Comparison of ENCODE assay signal across 29 mouse cellular contexts in the genomic region with DNA sequence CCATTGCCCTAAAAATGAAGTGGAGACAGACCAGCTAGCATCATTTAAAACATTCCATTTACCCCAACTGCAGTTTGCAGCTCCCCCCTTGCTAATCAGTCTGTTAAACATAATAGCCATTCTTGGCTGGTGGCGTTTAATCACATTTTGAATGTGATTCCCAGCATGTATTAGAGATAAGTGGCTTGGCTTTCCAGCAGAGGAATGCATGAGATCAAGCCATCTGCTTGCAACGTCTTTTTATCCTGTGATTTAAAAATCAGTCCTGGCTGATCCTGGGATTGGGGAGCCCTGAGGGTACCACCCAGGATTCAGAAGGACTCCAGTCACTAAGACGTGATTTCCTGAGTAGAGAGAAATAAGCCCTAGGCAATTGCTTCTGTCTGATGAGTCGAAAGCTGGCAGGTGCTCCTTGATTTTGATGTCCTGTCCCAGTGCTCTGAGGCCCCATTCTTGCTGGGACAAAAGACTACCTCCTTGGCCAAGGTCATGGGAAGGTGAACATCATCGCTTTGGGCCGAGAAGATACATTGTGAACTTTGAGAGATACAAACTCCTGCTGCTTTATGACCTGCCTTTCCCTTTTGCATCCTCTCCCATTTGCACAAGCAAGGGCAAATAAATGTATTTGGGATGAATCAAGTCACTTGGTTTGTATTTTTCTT.
DNase-seq lines count a peak whose midpoint lies in the region; ATAC-seq and TF ChIP-seq lines count a peak whose summit lies in the region.
"Had no signal": no experiment of that assay in that cellular context is flagged by ENCODE, and none has a peak within 500 bp of the region (broad histone marks: within the 10 kb centered on the region; RNA-seq: fewer than 3 reads in every experiment).

No protein-coding gene starts in this region.

- H3K27me3 ChIP-seq in midbrain, embryonic 14.5 days (ENCODE audit: control insufficient read depth, insufficient read depth, low read length): no peaks in the 10 kb centered on the region
- H3K27me3 ChIP-seq in midbrain, embryonic 15.5 days (replicated peaks): no peaks in the 10 kb centered on the region
- H3K27me3 ChIP-seq: CH12.LX; embryonic facial prominence, embryonic 12.5 days; heart, embryonic 15.5 days; hindbrain, embryonic 12.5 days; limb, embryonic 15.5 days; liver, embryonic 13.5 days had no signal

- no peaks in the 10 kb centered on the region for H3K9me3 ChIP-seq in midbrain, embryonic 14.5 days (ENCODE audit: control insufficient read depth, low read length)
- no peaks in the 10 kb centered on the region for H3K9me3 ChIP-seq in midbrain, embryonic 15.5 days
- H3K9me3 ChIP-seq: embryonic facial prominence, embryonic 12.5 days; forebrain, embryonic 10.5 days; heart, embryonic 10.5 days; heart, embryonic 15.5 days; hindbrain, embryonic 12.5 days; limb, embryonic 10.5 days; limb, embryonic 15.5 days; liver, embryonic 13.5 days had no signal

- DNase-seq in midbrain, embryonic 14.5 days: peak; percentile 56
- DNase-seq in Muller cell, postnatal 12 days (ENCODE audit: inconsistent ontology term): peak; percentile 41
- peak; percentile 81 for DNase-seq in brain, embryonic 14.5 days (ENCODE audit: low read depth)
- DNase-seq: adrenal gland, adult 2 months; adrenal gland, postnatal 36 days; B cell, adult 2 months; cerebellum, adult 8-10 months; cerebellum, postnatal 36 days; forebrain, postnatal 0 days; gastrocnemius, postnatal 10 days; kidney, adult 8-10 months; kidney, postnatal 10 days; liver, embryonic 13.5 days; lung, adult 18-20 months; right cerebral cortex, postnatal 4 days had no signal

- no peak overlapping the region for H3K9ac ChIP-seq in midbrain, embryonic 14.5 days (replicated peaks; ENCODE audit: low read length)
- no peak overlapping the region for H3K9ac ChIP-seq in midbrain, embryonic 15.5 days
- H3K9ac ChIP-seq: embryonic facial prominence, embryonic 12.5 days; forebrain, postnatal 0 days; heart, embryonic 15.5 days; hindbrain, embryonic 12.5 days; limb, embryonic 15.5 days; liver, embryonic 13.5 days had no signal

- H3K4me3 ChIP-seq in midbrain, embryonic 14.5 days (replicated peaks; ENCODE audit: low read depth, low read length): no peak overlapping the region
- H3K4me3 ChIP-seq in midbrain, embryonic 15.5 days: no peak overlapping the region
- H3K4me3 ChIP-seq: embryonic facial prominence, embryonic 12.5 days; forebrain, embryonic 10.5 days; heart, embryonic 10.5 days; heart, embryonic 15.5 days; hindbrain, embryonic 12.5 days; limb, embryonic 10.5 days; limb, embryonic 15.5 days; liver, embryonic 13.5 days had no signal

- TF ChIP-seq POLR2A in brain, embryonic 14.5 days (IDR thresholded peaks at IDR 0.05; ENCODE audit: borderline replicate concordance, extremely low read depth, insufficient read depth, insufficient read length, poor library complexity, severe bottlenecking): no peak

- ATAC-seq in midbrain, embryonic 14.5 days (ENCODE audit: low FRiP score, low TSS enrichment): no peak
- no peak for ATAC-seq in midbrain, embryonic 15.5 days (replicated peaks)
- ATAC-seq in CD4-positive, CD25-positive, alpha-beta regulatory T cell, adult 4 months: no peak
- ATAC-seq in granulocyte monocyte progenitor cell, adult 5-6 weeks (replicated peaks; ENCODE audit: poor library complexity, severe bottlenecking): no peak
- ATAC-seq: activated CD4-positive, CD25-positive, alpha-beta regulatory T cell, adult 4 months; forebrain, postnatal 0 days; intestine, embryonic 16.5 days; lung, postnatal 0 days had no signal

- no peak overlapping the region for H3K27ac ChIP-seq in midbrain, embryonic 14.5 days (replicated peaks; ENCODE audit: low read depth, low read length)
- no peak overlapping the region for H3K27ac ChIP-seq in midbrain, embryonic 15.5 days
- H3K27ac ChIP-seq: embryonic facial prominence, embryonic 12.5 days; forebrain, embryonic 10.5 days; heart, embryonic 10.5 days; heart, embryonic 15.5 days; hindbrain, embryonic 12.5 days; limb, embryonic 10.5 days; limb, embryonic 15.5 days; liver, embryonic 13.5 days had no signal

- H3K4me2 ChIP-seq in midbrain, embryonic 14.5 days (ENCODE audit: low read length): no peak overlapping the region
- H3K4me2 ChIP-seq in midbrain, embryonic 15.5 days: no peak overlapping the region
- H3K4me2 ChIP-seq: embryonic facial prominence, embryonic 12.5 days; heart, embryonic 15.5 days; hindbrain, embryonic 12.5 days; limb, embryonic 15.5 days; liver, embryonic 13.5 days had no signal

- no peaks in the 10 kb centered on the region for H3K36me3 ChIP-seq in midbrain, embryonic 14.5 days (ENCODE audit: control insufficient read depth, insufficient read depth, low read length)
- H3K36me3 ChIP-seq in midbrain, embryonic 15.5 days (replicated peaks): no peaks in the 10 kb centered on the region
- H3K36me3 ChIP-seq: embryonic facial prominence, embryonic 12.5 days; forebrain, embryonic 10.5 days; heart, embryonic 10.5 days; heart, embryonic 15.5 days; hindbrain, embryonic 12.5 days; limb, embryonic 10.5 days; limb, embryonic 15.5 days; liver, embryonic 13.5 days had no signal

- peaks cover 6% of the 10 kb centered on the region for H3K4me1 ChIP-seq in midbrain, embryonic 14.5 days (ENCODE audit: control insufficient read depth, insufficient read depth, low read length)
- peaks cover 5% of the 10 kb centered on the region; the same call in 1 of the 2 replicates for H3K4me1 ChIP-seq in midbrain, embryonic 15.5 days
- H3K4me1 ChIP-seq: embryonic facial prominence, embryonic 12.5 days; heart, embryonic 10.5 days; heart, embryonic 15.5 days; hindbrain, embryonic 12.5 days; limb, embryonic 10.5 days; limb, embryonic 15.5 days; liver, embryonic 13.5 days had no signal

- no peak for TF ChIP-seq CTCF in brain, embryonic 14.5 days (IDR thresholded peaks at IDR 0.05; ENCODE audit: borderline replicate concordance, extremely low read depth, insufficient read depth, insufficient read length)

- WGBS in midbrain, embryonic 14.5 days: 25% methylated on average over 6 of the region's 6 CpGs
- WGBS in midbrain, embryonic 15.5 days: 18% methylated on average over 6 of the region's 6 CpGs
